Mouse (Mus musculus) hindbrain, postnatal 0 days (tissue): ENCODE measurements around the gene Macrod2. TPM values are rescaled to one million over a fixed set of nuclear protein-coding genes. Genes with fewer than 3 reads are reported as not detected.

ENCODE experiments used
- ATAC-seq: fragments of 200-750 bp; cut with Nextera tagmentation; 2 replicates; pipeline ENCODE4 v1.8.0; 2017; ENCODE audit warnings: mild to moderate bottlenecking, moderate TSS enrichment, moderate library complexity
- DNase-seq: peaks from one replicate; pipeline ENCODE4 v3.0.0-alpha.2; 2015; ENCODE audit warnings: low spot score
- H3K27ac ChIP-seq: fragments of 300-500 bp; sonication (generic); 2 replicates; pipeline ENCODE4 v1.5.1; 2014; ENCODE audit warnings: mild to moderate bottlenecking
- H3K27me3 ChIP-seq: fragments of 300-500 bp; sonication (generic); 2 replicates; pipeline ENCODE4 v1.6.1; 2014; ENCODE audit warnings: low read length, mixed read lengths; ENCODE audit not compliant: insufficient read depth
- H3K36me3 ChIP-seq: fragments of 300-500 bp; sonication (generic); 2 replicates; pipeline ENCODE4 v1.6.1; 2014; ENCODE audit warnings: low read length, mixed read lengths; ENCODE audit not compliant: insufficient read depth
- H3K4me1 ChIP-seq: fragments of 300-500 bp; sonication (generic); 2 replicates; pipeline ENCODE4 v1.6.1; 2014; ENCODE audit warnings: antibody characterized with exemption, low read length, mixed read lengths; ENCODE audit not compliant: insufficient read depth
- H3K4me2 ChIP-seq: fragments of 300-500 bp; sonication (generic); 2 replicates; pipeline ENCODE4 v1.6.1; 2014; ENCODE audit warnings: low read depth, mild to moderate bottlenecking, low read length, moderate library complexity, mixed read lengths
- H3K4me3 ChIP-seq: fragments of 300-500 bp; sonication (generic); 2 replicates; pipeline ENCODE4 v1.5.1; 2014; ENCODE audit warnings: low read length
- H3K9ac ChIP-seq: fragments of 300-500 bp; sonication (generic); replicated peaks from 2 replicates; pipeline ENCODE4 v1.6.1; 2014; ENCODE audit warnings: mild to moderate bottlenecking, low read length, moderate library complexity, mixed read lengths
- H3K9me3 ChIP-seq: fragments of 300-500 bp; sonication (generic); 2 replicates; pipeline ENCODE4 v1.6.1; 2016; ENCODE audit warnings: low read length, mixed read lengths
- CTCF ChIP-seq: IDR thresholded peaks from 2 replicates; pipeline ENCODE4 v1.5.1; 2016; ENCODE audit warnings: antibody characterized with exemption, control low read depth, low read depth
- WGBS: fragments of 180-500 bp; shearing (Covaris S2); extraction: QIAGEN DNeasy Blood & Tissue Kit; methylation state at CpG from one replicate; pipeline ENCODE4 v1.1.7; 2014; 5-methylcytosine and 5-hydroxymethylcytosine counted together
- polyA plus RNA-seq: library from polyadenylated mRNA; unstranded; fragments of >200 nt; fragmentation: Nextera tagmentation; extraction: Ambion mirVana; gene quantifications from 2 replicates; pipeline ENCODE4 v1.2.1, GENCODE M21; 2015
- total RNA-seq: library from RNA; depleted of rRNA; stranded (reverse); fragments of >200 nt; gene quantifications from 2 replicates; pipeline ENCODE4 v1.2.3, GENCODE M21; 2014

Gene Macrod2
- total and polyA plus RNA-seq, 2 experiments from 2014 or later: 18.3 to 60.0 TPM

GRCm38 (mm10) chr2:140819391-140820120 lies 424.4 kb downstream of the Macrod2 start:
- Histone ChIP-seq H3K27ac (no peak overlapping the region), H3K4me3 (no peak overlapping the region), H3K36me3 (no peaks in the 10 kb centered on the region), H3K9me3 (no peaks in the 10 kb centered on the region), H3K4me2 (no peak overlapping the region), H3K27me3 (no peaks in the 10 kb centered on the region), H3K4me1 (no peaks in the 10 kb centered on the region), H3K9ac (no peak overlapping the region)
- no peak for DNase-seq
- no peak for ATAC-seq
- no peak for TF ChIP-seq CTCF
- 54% methylated on average over 2 of the region's 2 CpGs for WGBS

- TF ChIP-seq CTCF: no peak
- Histone ChIP-seq H3K4me3 (no peak overlapping the region), H3K4me1 (no peaks in the 10 kb centered on the region), H3K27ac (no peak overlapping the region), H3K4me2 (no peak overlapping the region), H3K9me3 (no peaks in the 10 kb centered on the region), H3K27me3 (no peaks in the 10 kb centered on the region), H3K36me3 (no peaks in the 10 kb centered on the region), H3K9ac (no peak overlapping the region)
- WGBS: 80% methylated on average over 3 of the region's 3 CpGs
- DNase-seq (no peak), ATAC-seq (no peak)
These were observed 427.3 kb downstream of the Macrod2 start for GRCm38 (mm10) chr2:140822378-140822777.

- Histone ChIP-seq H3K27me3 (no peaks in the 10 kb centered on the region), H3K4me3 (no peak overlapping the region), H3K9ac (no peak overlapping the region), H3K4me1 (no peaks in the 10 kb centered on the region), H3K4me2 (no peak overlapping the region), H3K36me3 (no peaks in the 10 kb centered on the region), H3K27ac (no peak overlapping the region), H3K9me3 (no peaks in the 10 kb centered on the region)
- ATAC-seq: no peak
- 76% methylated on average over 2 of the region's 2 CpGs for WGBS
- no peak for DNase-seq
- no peak for TF ChIP-seq CTCF
These were observed 431.1 kb downstream of the Macrod2 start for GRCm38 (mm10) chr2:140826241-140826640.

GRCm38 (mm10) chr2:140828859-140829258 lies 433.8 kb downstream of the Macrod2 start:
- ATAC-seq (no peak), DNase-seq (no peak)
- WGBS: 91% methylated on average over 5 of the region's 5 CpGs
- no peaks in the 10 kb centered on the region for H3K27me3 ChIP-seq
- H3K4me1 ChIP-seq: no peaks in the 10 kb centered on the region
- no peaks in the 10 kb centered on the region for H3K36me3 ChIP-seq
- H3K9ac ChIP-seq: no peak overlapping the region
- no peak overlapping the region for H3K4me2 ChIP-seq
- H3K27ac ChIP-seq: no peak overlapping the region
- no peak for TF ChIP-seq CTCF
- H3K9me3 ChIP-seq: no peaks in the 10 kb centered on the region
- H3K4me3 ChIP-seq: no peak overlapping the region

- Histone ChIP-seq H3K4me1 (no peaks in the 10 kb centered on the region), H3K36me3 (no peaks in the 10 kb centered on the region), H3K27me3 (no peaks in the 10 kb centered on the region), H3K9me3 (no peaks in the 10 kb centered on the region), H3K9ac (no peak overlapping the region), H3K4me2 (no peak overlapping the region), H3K27ac (no peak overlapping the region), H3K4me3 (no peak overlapping the region)
- ATAC-seq: 0 out of 2 replicates have a peak, but pooled peaks have one; percentile 29
- WGBS: 50% methylated on average over 3 of the region's 3 CpGs
- no peak for TF ChIP-seq CTCF
- DNase-seq: no peak
These were observed 435.0 kb downstream of the Macrod2 start for GRCm38 (mm10) chr2:140830086-140830485.

- Histone ChIP-seq H3K27me3 (no peaks in the 10 kb centered on the region), H3K4me1 (peaks cover 5% of the 10 kb centered on the region; the same call in 1 of the 2 replicates), H3K4me3 (no peak overlapping the region), H3K36me3 (no peaks in the 10 kb centered on the region), H3K9ac (no peak overlapping the region), H3K27ac (no peak overlapping the region), H3K9me3 (no peaks in the 10 kb centered on the region), H3K4me2 (no peak overlapping the region)
- no peak for ATAC-seq
- DNase-seq: peak; percentile 12
- TF ChIP-seq CTCF: no peak
- WGBS: 12% methylated on average over 2 of the region's 2 CpGs
These were observed 444.3 kb downstream of the Macrod2 start for GRCm38 (mm10) chr2:140839371-140839770.

- DNase-seq (peak; percentile 90), ATAC-seq (peak; percentile 74)
- Histone ChIP-seq H3K4me2 (no peak overlapping the region), H3K27ac (no peak overlapping the region), H3K9me3 (no peaks in the 10 kb centered on the region), H3K9ac (no peak overlapping the region), H3K36me3 (no peaks in the 10 kb centered on the region), H3K27me3 (no peaks in the 10 kb centered on the region), H3K4me1 (peaks cover 5% of the 10 kb centered on the region; the same call in 1 of the 2 replicates), H3K4me3 (no peak overlapping the region)
- 41% methylated on average over 3 of the region's 3 CpGs for WGBS
- TF ChIP-seq CTCF: no peak
These were observed 444.8 kb downstream of the Macrod2 start for GRCm38 (mm10) chr2:140839880-140840279.
